Mouse (Mus musculus) heart, adult 11 months (tissue): Measurements from ENCODE around the gene Vps33b.

Experiments used
- DNase-seq: peaks from one replicate; pipeline ENCODE4 v3.0.0; 2022

Vps33b gene

DNA sequence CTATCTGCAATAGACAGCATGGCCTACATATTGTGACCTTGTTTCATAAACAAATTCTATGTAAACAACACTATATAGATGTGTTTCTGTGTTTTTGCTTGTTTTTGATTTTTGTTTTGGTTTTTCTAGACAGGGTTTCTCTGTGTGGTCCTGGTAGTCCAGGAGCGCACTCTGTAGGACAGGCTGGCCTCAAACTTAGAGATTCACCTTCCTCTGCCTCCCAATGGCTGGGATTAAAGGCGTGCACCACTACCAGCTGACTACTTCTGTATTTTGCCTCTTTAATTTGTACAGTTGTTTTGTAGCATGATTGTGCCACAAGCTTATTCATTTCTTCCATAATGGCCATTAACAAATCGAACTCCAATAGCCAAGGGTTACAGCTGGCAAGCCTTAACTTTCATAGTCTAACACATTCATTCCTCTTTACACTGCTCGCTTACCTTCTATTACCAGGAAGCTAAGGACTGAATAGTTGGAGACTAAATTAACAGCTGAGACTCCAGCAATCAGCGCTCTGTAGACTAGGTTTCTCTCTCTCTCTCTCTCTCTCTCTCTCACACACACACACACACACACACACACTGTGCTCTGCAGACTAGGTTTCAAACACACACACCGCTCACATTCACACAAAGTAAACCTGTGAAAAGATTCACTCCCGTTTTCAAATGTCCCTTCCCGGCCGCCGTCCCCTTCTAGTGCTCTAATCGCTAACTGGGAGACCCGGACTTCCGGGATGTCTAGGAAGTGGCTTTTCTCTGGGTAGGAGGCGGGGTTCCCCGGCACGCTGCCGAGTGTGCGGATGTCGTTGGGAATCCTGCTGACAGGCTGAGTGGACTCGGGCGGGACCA, at the start of gene Vps33b:
Gene Vps33b, plus strand, starts transcription at position 753 of the 854 bp plus-strand sequence.
- peak; percentile 99 for DNase-seq

DNA sequence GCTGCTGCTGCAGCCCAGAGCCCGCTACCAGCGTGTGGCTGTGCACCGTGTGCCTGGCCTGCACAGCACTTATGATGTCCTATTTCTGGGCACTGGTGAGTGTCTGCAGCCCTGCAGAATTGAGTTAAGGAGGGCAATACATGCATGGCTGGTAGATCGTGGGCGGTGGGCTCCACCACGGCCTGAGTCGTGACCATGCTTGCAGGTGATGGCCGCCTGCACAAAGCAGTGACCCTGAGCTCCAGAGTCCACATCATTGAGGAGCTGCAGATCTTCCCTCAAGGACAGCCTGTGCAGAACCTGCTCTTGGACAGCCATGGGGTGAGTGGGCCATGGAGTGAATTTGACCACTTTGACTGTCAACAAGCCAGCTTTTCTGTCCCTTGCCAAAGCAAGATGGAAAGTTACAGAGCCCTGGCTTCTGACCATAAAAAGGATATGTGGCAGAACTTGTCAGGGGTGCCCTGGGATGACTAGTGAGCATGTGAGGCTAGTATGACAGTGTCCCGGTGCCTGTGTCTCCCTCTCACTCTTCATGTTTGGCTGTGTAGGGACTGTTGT, 49.1 kb upstream of the Vps33b start:
- DNase-seq: peak; percentile 87

DNA sequence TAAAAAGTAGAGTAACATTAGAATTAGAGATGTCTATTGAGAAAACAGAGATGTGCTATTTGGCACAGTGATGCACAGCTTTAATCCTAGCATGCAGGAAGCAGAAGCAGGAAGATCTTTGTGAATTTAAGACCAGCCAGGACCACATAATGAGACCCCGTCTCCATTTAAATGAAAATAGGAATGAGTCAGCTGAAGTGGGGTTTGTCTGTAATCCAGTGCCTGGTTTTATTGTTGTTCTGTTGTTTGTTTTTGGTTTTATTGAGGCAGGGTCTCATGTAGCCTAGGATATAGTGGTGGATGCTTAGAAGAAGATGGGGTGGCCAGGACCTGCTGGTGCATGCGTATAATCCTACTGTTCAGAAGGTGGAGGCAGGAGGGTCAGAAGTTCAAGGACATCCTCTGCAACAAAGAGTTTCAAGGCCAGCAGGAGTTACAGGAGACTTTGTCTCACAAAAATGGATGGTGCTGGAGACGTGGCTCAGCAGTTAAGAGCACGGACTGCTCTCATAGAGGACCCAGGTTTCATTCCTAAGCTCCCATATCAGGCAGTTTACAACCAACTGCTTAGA, 48.2 kb upstream of the Vps33b start:
- DNase-seq: no peak

DNA sequence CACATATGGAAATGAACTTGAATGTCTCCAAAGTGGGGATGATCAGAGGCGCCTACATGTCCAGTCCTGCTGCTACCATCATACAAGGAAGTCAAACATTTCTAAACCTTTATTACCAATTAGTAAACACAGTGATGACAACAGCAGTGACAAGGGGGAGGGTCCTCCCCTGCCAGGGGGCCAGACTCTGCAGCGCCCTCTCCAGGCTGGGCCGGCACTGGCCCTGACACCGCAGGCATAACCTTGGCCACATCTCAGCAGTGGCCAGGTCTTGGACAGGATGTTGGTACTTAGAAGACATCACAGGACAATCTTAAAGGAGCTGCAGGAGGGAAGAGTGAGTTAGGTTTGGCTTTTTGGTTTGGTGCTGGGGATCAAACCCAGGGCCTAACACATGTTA, 42.4 kb upstream of the Vps33b start:
- no peak for DNase-seq

GRCm38 (mm10) chr7:80230196-80230595, 39.3 kb upstream of the Vps33b start:
- peak; percentile 88 for DNase-seq

DNA sequence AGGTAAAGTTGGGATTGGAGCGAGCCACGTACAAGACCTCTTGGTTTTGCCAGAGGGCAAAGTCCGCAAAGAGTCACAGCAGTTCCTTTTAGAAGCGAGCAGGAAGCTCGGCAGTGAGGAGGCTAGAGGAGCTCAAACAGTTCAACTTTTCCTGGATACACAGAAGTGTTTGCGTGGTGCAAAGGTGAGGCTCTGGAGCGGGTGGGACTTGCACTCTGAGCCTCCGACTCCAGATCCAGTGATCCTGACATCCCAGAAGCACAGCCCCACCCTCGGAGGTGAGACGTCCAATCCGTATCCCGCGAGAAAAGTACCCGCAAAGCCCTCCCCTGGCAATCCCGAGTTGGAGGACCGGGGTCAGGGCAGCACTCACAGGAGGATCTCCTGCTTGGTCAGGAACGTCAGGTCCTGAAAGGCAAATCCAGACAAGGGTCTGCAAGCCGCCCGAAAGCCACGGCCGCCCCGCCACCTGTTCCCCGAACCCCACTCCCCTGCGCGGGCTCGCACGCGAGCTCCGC, 37.4 kb upstream of the Vps33b start:
- DNase-seq: no peak

DNA sequence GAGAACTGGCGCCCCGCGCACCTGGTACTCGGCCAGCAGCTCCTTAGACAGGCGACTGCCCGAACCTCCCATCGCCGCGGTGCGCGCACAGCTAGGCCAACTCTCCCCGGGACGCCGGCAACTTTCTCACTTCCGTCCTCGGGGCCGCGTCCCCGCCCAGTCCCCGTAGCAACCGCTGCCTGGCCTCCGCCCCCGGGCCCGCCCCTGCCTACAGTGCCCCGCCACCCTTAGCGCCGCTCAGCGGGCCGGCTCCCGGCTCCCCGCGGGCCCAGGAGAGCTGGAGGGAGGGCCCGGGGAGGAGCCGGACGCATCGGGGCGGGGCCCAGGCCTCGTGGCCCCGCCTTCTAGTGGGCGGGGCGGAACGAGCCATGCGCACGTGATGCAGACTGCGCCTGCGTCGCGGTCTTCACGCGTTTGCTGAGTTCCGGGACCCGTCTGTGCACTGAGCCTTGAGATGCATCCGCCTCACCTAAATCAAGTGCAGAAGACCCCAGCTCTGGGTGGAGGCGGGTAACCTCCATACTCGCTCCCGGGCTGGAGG, 36.9 kb upstream of the Vps33b start, which contains the start of the genes Cib1 and Gdpgp1:
Gene Cib1, minus strand, starts transcription at position 325 of the 541 bp plus-strand sequence.
Gene Gdpgp1, plus strand, starts transcription at position 377 of the 541 bp plus-strand sequence.
- DNase-seq: peak; percentile 100

DNA sequence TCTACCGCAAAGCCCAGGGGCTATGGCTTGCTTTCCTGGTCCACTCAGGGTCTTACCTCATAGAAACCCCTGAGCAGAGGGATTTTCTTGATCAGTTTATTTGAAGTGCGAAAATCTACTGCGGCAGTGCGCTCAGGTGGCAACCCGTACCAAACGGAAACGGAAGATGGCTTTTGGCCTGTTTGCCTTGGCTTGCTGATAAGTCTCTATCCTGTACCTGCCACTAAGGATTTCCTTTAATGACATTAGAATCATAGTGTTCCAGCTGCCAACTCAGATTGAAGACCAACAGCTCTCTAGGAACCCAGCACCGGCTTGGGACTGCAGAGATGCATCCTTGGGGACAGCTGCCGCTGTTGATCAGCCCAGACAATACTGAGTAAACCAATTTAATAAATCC, 35.6 kb upstream of the Vps33b start:
- DNase-seq: no peak

GRCm38 (mm10) chr7:80238542-80238941, 30.9 kb upstream of the Vps33b start:
- no peak for DNase-seq

GRCm38 (mm10) chr7:80241661-80242060, 27.8 kb upstream of the Vps33b start:
- no peak for DNase-seq

DNA sequence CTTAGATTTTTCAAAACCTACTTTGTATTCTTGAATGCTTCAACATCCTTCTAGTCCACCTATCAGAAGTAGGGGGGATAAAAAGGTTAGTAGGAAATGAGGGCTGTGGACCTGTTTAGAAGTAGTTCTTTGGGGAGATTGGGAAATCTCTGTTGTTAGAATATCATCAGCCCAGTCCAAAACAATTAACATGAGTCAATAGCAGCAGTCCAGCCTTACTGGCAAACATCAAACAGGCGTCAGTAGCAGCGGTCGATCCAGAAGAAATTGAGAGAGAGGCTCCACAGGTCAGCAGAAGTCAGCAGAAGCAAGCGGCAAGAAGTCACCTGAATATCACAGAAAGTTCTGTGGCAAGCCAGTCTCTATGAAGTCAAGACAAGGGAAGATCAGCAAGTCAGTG, 24.6 kb upstream of the Vps33b start:
- DNase-seq: no peak

DNA sequence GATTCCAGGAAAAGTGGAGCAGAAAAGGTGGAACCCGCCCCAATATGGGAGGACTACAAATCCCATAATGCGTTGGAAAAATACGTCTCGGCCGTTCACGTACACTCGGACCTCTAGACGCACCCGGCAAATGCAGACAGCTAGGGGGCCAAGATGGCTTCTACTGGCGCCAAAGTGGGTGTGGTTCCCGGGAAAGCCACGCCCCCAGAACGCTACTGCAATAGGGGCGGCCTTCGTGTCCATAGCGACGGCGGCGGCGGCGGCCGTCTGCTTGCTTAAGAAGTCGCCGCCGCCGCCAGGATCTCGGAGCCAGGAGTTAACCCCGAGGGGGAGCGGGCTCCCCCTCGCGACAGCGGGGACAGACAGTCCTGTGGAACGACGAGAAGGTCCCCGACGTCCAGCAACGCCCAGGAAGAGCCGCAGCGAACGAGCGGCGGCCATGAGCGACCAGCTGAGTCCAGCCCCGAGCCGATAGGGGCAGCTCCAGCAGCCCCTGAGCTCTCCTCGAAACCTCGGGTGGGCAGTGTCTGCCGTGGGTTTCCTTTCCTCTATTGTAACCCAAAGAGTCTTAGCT, 23.2 kb upstream of the Vps33b start, which contains the start of gene Ttll13:
Gene Ttll13, plus strand, starts transcription at position 229 of the 574 bp plus-strand sequence.
- DNase-seq: peak; percentile 100

DNA sequence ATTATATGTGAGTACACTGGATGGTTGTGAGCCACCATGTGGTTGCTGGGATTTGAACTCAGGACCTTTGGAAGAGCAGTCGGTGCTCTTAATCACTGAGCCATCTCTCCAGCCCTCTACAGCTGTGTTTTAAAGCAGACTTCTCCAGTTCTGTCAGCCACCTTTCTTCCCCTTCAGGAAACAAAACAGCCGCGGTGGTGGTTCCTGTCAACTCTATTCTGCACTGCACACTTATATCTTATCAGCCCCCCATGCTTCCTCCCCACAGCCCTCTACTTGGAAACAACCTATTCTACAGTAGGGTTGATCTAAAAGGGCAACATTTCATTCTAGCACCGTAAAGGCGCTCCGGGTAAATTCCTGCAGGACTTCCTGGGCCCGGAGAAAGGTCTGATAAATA, 22.6 kb upstream of the Vps33b start:
- DNase-seq: no peak

- no peak for DNase-seq
Observed at GRCm38 (mm10) chr7:80252437-80252836, 17.0 kb upstream of the Vps33b start.

DNA sequence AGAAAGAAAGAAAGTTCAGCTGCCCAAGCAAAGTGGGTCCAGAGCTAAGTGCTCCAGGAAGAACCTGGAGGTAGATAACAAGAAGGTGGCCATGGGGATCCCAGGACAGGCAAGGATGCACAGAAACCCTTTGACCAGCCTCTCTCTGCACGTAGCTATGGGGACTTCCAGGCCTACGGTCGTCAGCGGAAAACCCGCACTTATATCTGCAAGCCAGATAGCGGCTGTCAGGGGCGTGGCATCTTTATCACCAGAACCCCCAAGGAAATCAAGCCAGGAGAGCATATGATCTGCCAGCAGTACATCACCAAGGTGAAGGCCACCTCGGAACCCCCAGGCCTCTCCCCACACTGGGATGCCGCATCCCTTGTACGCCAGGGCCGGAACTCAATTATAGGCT, 16.6 kb upstream of the Vps33b start:
- DNase-seq: no peak

GRCm38 (mm10) chr7:80255981-80256380, 13.5 kb upstream of the Vps33b start:
- DNase-seq: no peak

DNA sequence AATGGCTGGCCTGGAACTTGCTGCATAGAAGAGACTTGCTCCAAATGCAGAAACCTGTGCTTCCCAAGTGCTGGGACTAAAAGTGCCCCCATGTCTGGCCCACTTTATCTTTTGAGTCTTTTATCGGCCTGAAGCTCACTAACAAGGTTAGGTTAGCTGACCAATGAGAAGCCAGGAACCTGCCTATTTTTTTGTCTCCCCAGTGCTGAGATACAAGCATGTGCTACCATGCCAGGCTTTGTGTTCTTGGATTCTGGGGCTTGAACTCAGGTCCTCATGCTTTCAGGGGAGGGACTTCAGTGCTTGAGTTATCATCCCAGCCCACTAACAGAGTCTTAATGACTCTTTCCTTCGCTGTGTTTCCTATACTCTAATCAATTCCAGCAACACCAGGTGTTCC, 11.7 kb upstream of the Vps33b start:
- DNase-seq: no peak

DNA sequence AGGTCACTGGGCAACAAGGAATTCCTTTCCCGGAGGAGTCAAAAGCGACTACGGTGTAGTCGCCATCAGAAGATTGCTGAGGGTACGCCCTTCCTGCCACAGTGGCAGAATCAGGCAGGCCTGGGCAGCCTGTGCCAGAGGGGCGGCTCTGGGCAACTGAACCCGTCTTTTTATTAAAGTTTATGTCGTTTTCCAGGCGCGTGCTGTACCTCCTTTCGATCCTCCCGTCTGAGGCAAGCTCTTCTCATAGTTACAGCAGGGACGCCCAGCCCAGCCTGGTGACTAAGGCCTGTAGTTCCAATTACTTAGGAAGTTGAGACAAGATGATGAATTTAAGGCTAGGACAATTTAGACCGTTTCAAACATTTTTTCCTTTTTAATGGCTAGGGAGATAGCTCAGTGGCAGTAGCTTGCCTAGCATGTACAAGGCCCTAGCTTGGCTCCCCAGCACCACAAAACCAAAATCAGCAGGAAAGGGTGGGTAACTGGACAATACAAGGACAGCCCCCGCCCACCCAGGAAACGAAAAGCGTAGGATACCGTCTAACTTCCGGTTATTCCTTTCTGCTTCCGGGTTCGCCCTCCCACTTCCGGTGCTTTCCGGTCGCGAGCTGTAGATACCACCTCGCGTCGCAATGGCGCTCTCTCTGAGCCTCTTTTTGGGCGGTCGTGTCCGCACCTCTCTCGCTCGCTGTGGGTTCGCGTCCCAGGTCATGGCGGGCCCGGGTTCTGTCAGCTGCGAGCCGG, 8.7 kb upstream of the Vps33b start, which contains the start of gene Ngrn:
Gene Ngrn, plus strand, starts transcription at position 591 of the 747 bp plus-strand sequence.
- peak; percentile 98 for DNase-seq

- no peak for DNase-seq
Observed at GRCm38 (mm10) chr7:80261372-80261990, 8.0 kb upstream of the Vps33b start.

- DNase-seq: no peak
Observed at GRCm38 (mm10) chr7:80264606-80265005, 4.8 kb upstream of the Vps33b start.

- DNase-seq: no peak
Observed at GRCm38 (mm10) chr7:80267764-80268163, 1.7 kb upstream of the Vps33b start.
